Mouse (Mus musculus): ENCODE measurements at regions not wholly inside any gene's neighbourhood (a gene's known extent, or its start where the extent isn't known, plus 50 kb on each side); places are given as distances from the start of the nearest gene placed in this dataset.

- H3K4me1 ChIP-seq (ENCODE audit: control insufficient read depth, insufficient read depth, low read length) = peaks cover 10% of the 10 kb centered on the region
- WGBS = 28% methylated on average over 11 of the region's 11 CpGs
- no peak for TF ChIP-seq POLR2A (IDR thresholded peaks at IDR 0.05; ENCODE audit: borderline replicate concordance, extremely low read depth, low read depth, low read length)
- no peak for TF ChIP-seq CTCF (IDR thresholded peaks at IDR 0.05; ENCODE audit: insufficient read depth, low read length)
- DNase-seq = no peak
- peak overlapping the region; percentile 37 for H3K4me3 ChIP-seq (replicated peaks; ENCODE audit: extremely low read depth, low read depth, low read length)
Observed at GRCm38 (mm10) chr1:137560389-137561268, 600.4 kb upstream of the Nr5a2 start.

- DNase-seq = no peak
- Histone ChIP-seq H3K4me1 (ENCODE audit: control insufficient read depth, insufficient read depth, low read length) (no peaks in the 10 kb centered on the region), H3K4me3 (replicated peaks; ENCODE audit: extremely low read depth, low read depth, low read length) (no peak overlapping the region)
- 88% methylated on average over 1 of the region's 1 CpGs for WGBS
- TF ChIP-seq CTCF (IDR thresholded peaks at IDR 0.05; ENCODE audit: insufficient read depth, low read length) (no peak), POLR2A (IDR thresholded peaks at IDR 0.05; ENCODE audit: borderline replicate concordance, extremely low read depth, low read depth, low read length) (no peak)
Observed at GRCm38 (mm10) chr1:137549659-137550058, 589.4 kb upstream of the Nr5a2 start.

GRCm38 (mm10) chr1:137545666-137546065 lies 585.4 kb upstream of the Nr5a2 start:
- TF ChIP-seq POLR2A (IDR thresholded peaks at IDR 0.05; ENCODE audit: borderline replicate concordance, extremely low read depth, low read depth, low read length) = no peak
- no peak for TF ChIP-seq CTCF (IDR thresholded peaks at IDR 0.05; ENCODE audit: insufficient read depth, low read length)
- no peak for DNase-seq
- Histone ChIP-seq H3K4me1 (ENCODE audit: control insufficient read depth, insufficient read depth, low read length) (peaks cover 2% of the 10 kb centered on the region; the same call in 1 of the 2 replicates), H3K4me3 (replicated peaks; ENCODE audit: extremely low read depth, low read depth, low read length) (no peak overlapping the region)

GRCm38 (mm10) chr1:137543828-137544227 lies 583.6 kb upstream of the Nr5a2 start:
- 40% methylated on average over 3 of the region's 3 CpGs for WGBS
- no peak for DNase-seq

GRCm38 (mm10) chr1:137541453-137541852 lies 581.2 kb upstream of the Nr5a2 start:
- Histone ChIP-seq H3K4me3 (replicated peaks; ENCODE audit: extremely low read depth, low read depth, low read length) (no peak overlapping the region), H3K4me1 (ENCODE audit: control insufficient read depth, insufficient read depth, low read length) (peaks cover 2% of the 10 kb centered on the region; the same call in 1 of the 2 replicates)
- TF ChIP-seq CTCF (IDR thresholded peaks at IDR 0.05; ENCODE audit: insufficient read depth, low read length) (no peak), POLR2A (IDR thresholded peaks at IDR 0.05; ENCODE audit: borderline replicate concordance, extremely low read depth, low read depth, low read length) (no peak)
- DNase-seq = no peak
- WGBS = 66% methylated on average over 9 of the region's 9 CpGs

More at GRCm38 (mm10) chr1:137543828-137544227, 583.6 kb upstream of the Nr5a2 start:
- TF ChIP-seq CTCF (IDR thresholded peaks at IDR 0.05; ENCODE audit: insufficient read depth, low read length) (no peak), POLR2A (IDR thresholded peaks at IDR 0.05; ENCODE audit: borderline replicate concordance, extremely low read depth, low read depth, low read length) (no peak)
- Histone ChIP-seq H3K4me3 (replicated peaks; ENCODE audit: extremely low read depth, low read depth, low read length) (no peak overlapping the region), H3K4me1 (ENCODE audit: control insufficient read depth, insufficient read depth, low read length) (peaks cover 2% of the 10 kb centered on the region; the same call in 1 of the 2 replicates)

GRCm38 (mm10) chr1:137539424-137540116 lies 579.3 kb upstream of the Nr5a2 start:
- TF ChIP-seq CTCF (IDR thresholded peaks at IDR 0.05; ENCODE audit: insufficient read depth, low read length) (no peak), POLR2A (IDR thresholded peaks at IDR 0.05; ENCODE audit: borderline replicate concordance, extremely low read depth, low read depth, low read length) (no peak)
- DNase-seq = no peak
- WGBS = 53% methylated on average over 12 of the region's 12 CpGs
- no peak overlapping the region for H3K4me3 ChIP-seq (replicated peaks; ENCODE audit: extremely low read depth, low read depth, low read length)
- H3K4me1 ChIP-seq (ENCODE audit: control insufficient read depth, insufficient read depth, low read length) = peaks cover 2% of the 10 kb centered on the region; the same call in 1 of the 2 replicates

GRCm38 (mm10) chr1:137514750-137515149 lies 554.5 kb upstream of the Nr5a2 start:
- H3K4me1 ChIP-seq (ENCODE audit: control insufficient read depth, insufficient read depth, low read length) = no peaks in the 10 kb centered on the region
- TF ChIP-seq POLR2A (IDR thresholded peaks at IDR 0.05; ENCODE audit: borderline replicate concordance, extremely low read depth, low read depth, low read length) = no peak
- no peak for TF ChIP-seq CTCF (IDR thresholded peaks at IDR 0.05; ENCODE audit: insufficient read depth, low read length)
- H3K4me3 ChIP-seq (replicated peaks; ENCODE audit: extremely low read depth, low read depth, low read length) = no peak overlapping the region
- DNase-seq = no peak
- 100% methylated on average over 2 of the region's 2 CpGs for WGBS

GRCm38 (mm10) chr1:137503704-137504422 lies 543.6 kb upstream of the Nr5a2 start:
- H3K4me3 ChIP-seq (replicated peaks; ENCODE audit: extremely low read depth, low read depth, low read length) = no peak overlapping the region
- no peaks in the 10 kb centered on the region for H3K4me1 ChIP-seq (ENCODE audit: control insufficient read depth, insufficient read depth, low read length)
- DNase-seq = no peak
- TF ChIP-seq CTCF (IDR thresholded peaks at IDR 0.05; ENCODE audit: insufficient read depth, low read length) (no peak), POLR2A (IDR thresholded peaks at IDR 0.05; ENCODE audit: borderline replicate concordance, extremely low read depth, low read depth, low read length) (no peak)
- WGBS = 50% methylated on average over 8 of the region's 8 CpGs

- Histone ChIP-seq H3K4me1 (ENCODE audit: control insufficient read depth, insufficient read depth, low read length) (no peaks in the 10 kb centered on the region), H3K4me3 (replicated peaks; ENCODE audit: extremely low read depth, low read depth, low read length) (no peak overlapping the region)
- 70% methylated on average over 5 of the region's 5 CpGs for WGBS
- DNase-seq = no peak
- TF ChIP-seq POLR2A (IDR thresholded peaks at IDR 0.05; ENCODE audit: borderline replicate concordance, extremely low read depth, low read depth, low read length) = no peak
- no peak for TF ChIP-seq CTCF (IDR thresholded peaks at IDR 0.05; ENCODE audit: insufficient read depth, low read length)
Observed at GRCm38 (mm10) chr1:137488226-137488625, 528.0 kb upstream of the Nr5a2 start.

All from lung, adult 2 months (tissue).